Mouse (Mus musculus) brain, embryonic 14.5 days (tissue): ENCODE data around the gene Lhfpl2.

Experiments
- CTCF ChIP-seq: fragments of 200-500 bp; IDR thresholded peaks from 2 replicates; pipeline ENCODE4 v1.5.1; 2012; ENCODE audit warnings: inconsistent platforms, mild to moderate bottlenecking, moderate library complexity, borderline replicate concordance; ENCODE audit not compliant: insufficient read depth, insufficient read length; ENCODE audit errors: extremely low read depth
- POLR2A ChIP-seq: fragments of 200-500 bp; IDR thresholded peaks from 2 replicates; pipeline ENCODE4 v1.6.1; 2012; ENCODE audit warnings: mild to moderate bottlenecking, inconsistent platforms, borderline replicate concordance; ENCODE audit not compliant: poor library complexity, insufficient read depth, insufficient read length, severe bottlenecking; ENCODE audit errors: extremely low read depth

DNA sequence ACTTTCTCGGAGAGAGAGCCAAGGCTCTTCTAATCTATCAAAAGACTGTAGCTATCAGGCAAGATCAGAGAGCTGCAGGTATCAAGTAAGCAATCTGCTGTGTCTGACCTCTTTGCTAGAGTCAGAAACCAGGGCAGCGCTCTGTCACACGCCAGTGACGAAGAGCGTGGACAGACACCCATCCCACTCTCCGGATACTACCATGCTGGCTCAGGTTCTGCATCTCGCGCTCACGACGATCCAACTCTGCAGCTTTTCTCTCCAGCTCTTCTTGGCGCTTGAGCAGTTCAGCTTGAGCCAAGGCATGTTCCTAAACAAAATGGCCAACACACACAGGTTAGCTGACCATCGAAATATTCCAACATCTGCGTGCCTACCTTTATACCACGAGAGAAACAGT, 174.3 kb downstream of the Lhfpl2 start:
- no peak for TF ChIP-seq POLR2A
- TF ChIP-seq CTCF = no peak
